Mouse (Mus musculus): ENCODE measurements around the gene Sash1. TPM values are rescaled to one million over a fixed set of nuclear protein-coding genes. Genes with fewer than 3 reads are reported as not detected.

Sash1 gene
- total and polyA plus RNA-seq, 3 experiments = 0.09 to 0.59 (median 0.24) TPM

DNA sequence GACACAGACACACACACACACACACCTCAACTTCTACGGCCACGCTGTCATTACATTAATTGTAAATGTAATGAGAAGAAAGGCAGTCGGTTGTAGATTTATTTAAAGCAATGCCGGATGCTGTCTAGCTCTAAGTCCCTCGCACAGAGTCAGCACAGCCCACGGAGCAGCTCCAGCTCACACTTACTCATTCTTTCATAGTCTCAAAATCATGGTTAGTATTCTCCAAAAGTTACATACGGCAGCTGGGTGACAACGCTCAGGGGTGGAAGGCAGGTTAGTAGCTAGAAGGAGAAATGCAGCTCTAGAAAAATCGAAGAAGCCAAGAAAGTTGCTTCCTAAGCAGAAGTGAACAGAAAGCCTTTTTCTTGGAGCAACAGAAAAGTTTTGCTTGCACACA is 124.2 kb downstream of the Sash1 start:
- Histone ChIP-seq H3K9ac (ENCODE audit: insufficient read depth, low read depth) (no peak overlapping the region), H3K4me2 (ENCODE audit: insufficient read depth, low read depth, poor library complexity, severe bottlenecking) (no peak overlapping the region), H3K4me1 (ENCODE audit: control insufficient read depth in 1 of 2, insufficient read depth in 2 of 2) (peaks cover 0 to 17% of the 10 kb centered on the region in 2 experiments; a peak in 1 of 4 replicates), H3K36me3 (replicated peaks in 1 of 2; ENCODE audit: control insufficient read depth in 1 of 2, insufficient read depth in 1 of 2, low read length in 1 of 2) (no peaks in the 10 kb centered on the region), H3K4me3 (replicated peaks in 1 of 3; ENCODE audit: low read depth in 2 of 3, low read length in 2 of 3, poor library complexity in 1 of 3) (no peak overlapping the region), H3K79me2 (replicated peaks; ENCODE audit: control insufficient read depth, extremely low read depth, insufficient read depth, poor library complexity, severe bottlenecking) (no peaks in the 10 kb centered on the region), H3K27me3 (replicated peaks) (no peaks in the 10 kb centered on the region), H3K9me3 (replicated peaks; ENCODE audit: low read length) (no peaks in the 10 kb centered on the region), H3K27ac (ENCODE audit: insufficient read depth, low read depth) (no peak overlapping the region)
- dilution Hi-C loops (cut with MboI; ENCODE audit: extremely low pct_ligation_motif_present, extremely low pct_unique_long_range_greater_than_20kb, low sequenced_read_pairs) (no loop called here), in situ Hi-C loops (cut with MboI; ENCODE audit: low pct_ligation_motif_present, low pct_unique_long_range_greater_than_20kb, low sequenced_read_pairs) (no loop called here)
- DNase-seq (ENCODE audit: extremely low read depth) = no peak
- TF ChIP-seq MAZ (IDR thresholded peaks at IDR 0.05; ENCODE audit: low read depth, low read length) (no peak), KAT2A (IDR thresholded peaks at IDR 0.05; ENCODE audit: insufficient replicate concordance, low read length) (no peak), MAX (IDR thresholded peaks at IDR 0.05; ENCODE audit: low read length) (no peak), CHD1 (IDR thresholded peaks at IDR 0.05; ENCODE audit: low read depth, low read length) (no peak), UBTF (IDR thresholded peaks at IDR 0.05; ENCODE audit: low read depth, low read length) (no peak), IRF4 (IDR thresholded peaks at IDR 0.05; ENCODE audit: low read depth, low read length) (no peak), GABPA (IDR thresholded peaks at IDR 0.05; ENCODE audit: insufficient replicate concordance, low read depth, low read length) (no peak), POLR2A (IDR thresholded peaks at IDR 0.05; ENCODE audit: low read depth, low read length) (no peak), MXI1 (IDR thresholded peaks at IDR 0.05; ENCODE audit: low read depth, low read length) (no peak), USF2 (conservative IDR thresholded peaks at IDR 0.05; ENCODE audit: low read depth, low read length) (no peak), BHLHE40 (IDR thresholded peaks at IDR 0.05; ENCODE audit: low read depth, low read length) (no peak), ETS1 (conservative IDR thresholded peaks at IDR 0.05; ENCODE audit: low read depth, low read length) (no peak), POLR2AphosphoS2 (IDR thresholded peaks at IDR 0.05; ENCODE audit: low read depth, low read length) (no peak), JUN (IDR thresholded peaks at IDR 0.05; ENCODE audit: insufficient read depth, low read depth, low read length) (no peak), MAFK (IDR thresholded peaks at IDR 0.05; ENCODE audit: insufficient replicate concordance, low read length) (no peak), MEF2A (IDR thresholded peaks at IDR 0.05; ENCODE audit: borderline replicate concordance, low read depth, low read length) (no peak), EP300 (IDR thresholded peaks at IDR 0.05; ENCODE audit: low read length) (no peak), HCFC1 (IDR thresholded peaks at IDR 0.05; ENCODE audit: low read depth, low read length) (no peak)

DNA sequence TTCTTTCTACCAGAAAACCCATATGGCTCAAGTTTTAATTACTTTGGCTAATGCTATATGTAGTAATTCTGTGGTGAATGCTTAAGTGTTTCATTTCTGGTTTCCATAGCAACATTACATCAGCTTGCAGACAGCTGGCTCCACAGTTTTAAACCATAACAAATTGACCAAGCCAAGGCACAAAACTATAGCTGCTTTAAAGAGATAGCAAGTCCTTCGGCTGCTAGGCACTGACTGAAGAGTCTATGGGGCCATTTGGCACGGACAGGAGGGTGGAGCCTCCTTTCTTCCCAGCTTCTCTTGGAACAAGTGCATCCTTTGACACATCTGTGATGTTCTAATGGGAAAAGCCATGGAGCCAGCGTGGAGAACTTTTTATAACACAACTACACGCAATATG is 125.3 kb downstream of the Sash1 start:
- in situ Hi-C loops (cut with MboI; ENCODE audit: low pct_ligation_motif_present, low pct_unique_long_range_greater_than_20kb, low sequenced_read_pairs) (no loop called here), dilution Hi-C loops (cut with MboI; ENCODE audit: extremely low pct_ligation_motif_present, extremely low pct_unique_long_range_greater_than_20kb, low sequenced_read_pairs) (no loop called here)
- Histone ChIP-seq H3K9ac (ENCODE audit: insufficient read depth, low read depth) (no peak overlapping the region), H3K27ac (ENCODE audit: insufficient read depth, low read depth) (no peak overlapping the region), H3K4me3 (replicated peaks in 1 of 3; ENCODE audit: low read depth in 2 of 3, low read length in 2 of 3, poor library complexity in 1 of 3) (no peak overlapping the region), H3K4me2 (ENCODE audit: insufficient read depth, low read depth, poor library complexity, severe bottlenecking) (no peak overlapping the region), H3K36me3 (replicated peaks in 1 of 2; ENCODE audit: control insufficient read depth in 1 of 2, insufficient read depth in 1 of 2, low read length in 1 of 2) (no peaks in the 10 kb centered on the region), H3K9me3 (replicated peaks; ENCODE audit: low read length) (no peaks in the 10 kb centered on the region), H3K4me1 (ENCODE audit: control insufficient read depth in 1 of 2, insufficient read depth in 2 of 2) (peaks cover 0 to 17% of the 10 kb centered on the region in 2 experiments; a peak in 1 of 4 replicates), H3K27me3 (replicated peaks) (no peaks in the 10 kb centered on the region), H3K79me2 (replicated peaks; ENCODE audit: control insufficient read depth, extremely low read depth, insufficient read depth, poor library complexity, severe bottlenecking) (no peaks in the 10 kb centered on the region)
- no peak for TF ChIP-seq POLR2AphosphoS2 (IDR thresholded peaks at IDR 0.05; ENCODE audit: low read depth, low read length)
- no peak for TF ChIP-seq RCOR1 (conservative IDR thresholded peaks at IDR 0.05; ENCODE audit: low read depth, low read length)
- TF ChIP-seq ZKSCAN1 (IDR thresholded peaks at IDR 0.05; ENCODE audit: borderline replicate concordance, low read depth, low read length) = no peak
- TF ChIP-seq CHD1 (IDR thresholded peaks at IDR 0.05; ENCODE audit: low read depth, low read length) = no peak
- TF ChIP-seq JUND (conservative IDR thresholded peaks at IDR 0.05; ENCODE audit: low read depth, low read length) = no peak
- TF ChIP-seq ETS1 (conservative IDR thresholded peaks at IDR 0.05; ENCODE audit: low read depth, low read length) = no peak
- TF ChIP-seq MAX (IDR thresholded peaks at IDR 0.05; ENCODE audit: low read length) = no peak
- no peak for TF ChIP-seq GABPA (IDR thresholded peaks at IDR 0.05; ENCODE audit: insufficient replicate concordance, low read depth, low read length)
- TF ChIP-seq ZMIZ1 (IDR thresholded peaks at IDR 0.05; ENCODE audit: low read depth, low read length) = no peak
- TF ChIP-seq UBTF (IDR thresholded peaks at IDR 0.05; ENCODE audit: low read depth, low read length) = no peak
- TF ChIP-seq HCFC1 (IDR thresholded peaks at IDR 0.05; ENCODE audit: low read depth, low read length) = no peak
- TF ChIP-seq MAFK (IDR thresholded peaks at IDR 0.05; ENCODE audit: insufficient replicate concordance, low read length) = no peak
- TF ChIP-seq ELF1 (IDR thresholded peaks at IDR 0.05; ENCODE audit: low read depth, low read length) = no peak
- no peak for DNase-seq (ENCODE audit: extremely low read depth)

All from CH12.LX (cell line).